Mouse (Mus musculus) lung, embryonic 16.5 days (tissue): ENCODE measurements around the gene Dpep3. TPM values are rescaled to one million over a fixed set of nuclear protein-coding genes. Genes with fewer than 3 reads are reported as not detected.
A peak's percentile ranks its signal among the peaks of the same experiment; 100 is the strongest.
"Not testable (repeated sequence)": the region's sequence is repeated elsewhere in the genome, so short reads cannot be mapped to it uniquely, and the experiment has no call there.

Experiments used
- ATAC-seq: fragments of 200-750 bp; cut with Nextera tagmentation; 2 replicates; pipeline ENCODE4 v1.8.0; 2017; ENCODE audit warnings: low read depth, mild to moderate bottlenecking, moderate library complexity
- H3K27ac ChIP-seq: fragments of 300-500 bp; sonication (generic); 2 replicates; pipeline ENCODE4 v1.5.1; 2014; ENCODE audit warnings: mild to moderate bottlenecking, control low read depth, low read length
- H3K27me3 ChIP-seq: fragments of 300-500 bp; sonication (generic); 2 replicates; pipeline ENCODE4 v1.6.1; 2014; ENCODE audit warnings: low read depth, low read length, mixed read lengths; ENCODE audit not compliant: control insufficient read depth, insufficient read depth
- H3K36me3 ChIP-seq: fragments of 300-500 bp; sonication (generic); 2 replicates; pipeline ENCODE4 v1.6.1; 2014; ENCODE audit warnings: low read length; ENCODE audit not compliant: control insufficient read depth, insufficient read depth
- H3K4me1 ChIP-seq: fragments of 300-500 bp; sonication (generic); replicated peaks from 2 replicates; pipeline ENCODE4 v1.6.1; 2014; ENCODE audit warnings: low read length, mixed read lengths; ENCODE audit not compliant: control insufficient read depth, insufficient read depth
- H3K4me2 ChIP-seq: fragments of 300-500 bp; sonication (generic); 2 replicates; pipeline ENCODE4 v1.6.1; 2014; ENCODE audit warnings: low read depth, low read length, control low read depth
- H3K4me3 ChIP-seq: fragments of 300-500 bp; sonication (generic); 2 replicates; pipeline ENCODE4 v1.5.1; 2014; ENCODE audit warnings: mild to moderate bottlenecking, low read length, control low read depth
- H3K9ac ChIP-seq: fragments of 300-500 bp; sonication (generic); 2 replicates; pipeline ENCODE4 v1.6.1; 2014; ENCODE audit warnings: low read length, control low read depth
- H3K9me3 ChIP-seq: fragments of 300-500 bp; sonication (generic); 2 replicates; pipeline ENCODE4 v1.6.1; 2016; ENCODE audit warnings: low read length; ENCODE audit not compliant: control insufficient read depth
- WGBS: fragments of 180-500 bp; shearing (Covaris S2); extraction: QIAGEN DNeasy Blood & Tissue Kit; methylation state at CpG from one replicate; pipeline ENCODE4 v1.1.7; 2014; 5-methylcytosine and 5-hydroxymethylcytosine counted together
- polyA plus RNA-seq: library from polyadenylated mRNA; unstranded; fragments of >200 nt; fragmentation: Nextera tagmentation; extraction: Ambion mirVana; gene quantifications from 2 replicates; pipeline ENCODE4 v1.2.1, GENCODE M21; 2015

Dpep3 gene
- polyA plus RNA-seq, 1 experiment from 2014 or later, result not detected

GRCm38 (mm10) chr8:105991546-105991945, 12.3 kb upstream of the Dpep3 start:
- 0 out of 2 replicates have a peak, but pooled peaks cover 6% of the 10 kb centered on the region for H3K4me1 ChIP-seq
- WGBS, result 68% methylated on average over 2 of the region's 2 CpGs
- peak overlapping the region; percentile 45 for H3K9ac ChIP-seq
- H3K27me3 ChIP-seq, result no peaks in the 10 kb centered on the region
- ATAC-seq, result peak; percentile 44
- 0 out of 2 replicates have a peak overlapping the region, but pooled peaks have one; percentile 5 for H3K4me3 ChIP-seq
- peak overlapping the region; percentile 38 for H3K4me2 ChIP-seq
- peak overlapping the region; percentile 17; the same call in 1 of the 2 replicates for H3K27ac ChIP-seq
- H3K9me3 ChIP-seq, result no peaks in the 10 kb centered on the region
- H3K36me3 ChIP-seq, result no peaks in the 10 kb centered on the region

DNA sequence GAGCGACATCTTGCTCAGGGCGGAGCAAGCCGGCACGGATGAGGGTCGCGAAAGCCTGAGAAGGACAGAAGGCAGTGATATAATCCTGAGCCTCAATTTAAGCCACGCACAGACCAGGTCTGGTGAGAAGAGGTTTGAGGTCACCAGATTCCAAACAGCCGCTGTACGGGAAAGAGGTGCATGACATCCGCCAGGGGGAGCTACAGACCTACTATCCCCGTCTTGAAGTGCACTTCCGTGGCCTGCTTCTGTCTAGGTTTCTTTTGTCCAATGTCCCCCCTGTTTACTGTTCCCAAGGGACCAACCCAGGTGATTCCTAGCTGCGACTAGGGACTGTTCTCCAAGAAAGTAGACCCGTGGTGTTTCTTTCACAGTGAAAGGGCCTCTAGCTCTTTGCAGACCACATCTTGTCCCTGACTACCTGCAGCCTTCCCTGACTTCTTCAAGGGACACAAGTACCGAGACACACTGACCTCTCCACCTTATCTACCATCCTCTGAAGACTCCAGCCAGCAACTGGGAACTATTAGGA, 11.7 kb upstream of the Dpep3 start, which contains the start of gene Dus2:
Gene Dus2, plus strand, starts transcription at position 482 of the 532 bp plus-strand sequence.
- H3K9ac ChIP-seq, result peak within 1 kb of the TSS; percentile 50
- 0 out of 2 replicates have a peak within 1 kb of the TSS, but pooled peaks have one; percentile 5 for H3K4me3 ChIP-seq
- WGBS, result 7% methylated on average over 15 of the region's 15 CpGs
- H3K4me2 ChIP-seq, result peak within 1 kb of the TSS; percentile 38
- 0 out of 2 replicates have a peak, but pooled peaks cover 6% of the 10 kb centered on the region for H3K4me1 ChIP-seq
- no peaks in the 10 kb centered on the region for H3K27me3 ChIP-seq
- H3K9me3 ChIP-seq, result no peaks in the 10 kb centered on the region
- H3K27ac ChIP-seq, result peak within 1 kb of the TSS; percentile 17; the same call in 1 of the 2 replicates
- H3K36me3 ChIP-seq, result no peaks in the 10 kb centered on the region
- peak; percentile 89 for ATAC-seq

- 83% methylated on average over 11 of the region's 11 CpGs for WGBS
Measured at GRCm38 (mm10) chr8:105988546-105988945, 9.3 kb upstream of the Dpep3 start.

DNA sequence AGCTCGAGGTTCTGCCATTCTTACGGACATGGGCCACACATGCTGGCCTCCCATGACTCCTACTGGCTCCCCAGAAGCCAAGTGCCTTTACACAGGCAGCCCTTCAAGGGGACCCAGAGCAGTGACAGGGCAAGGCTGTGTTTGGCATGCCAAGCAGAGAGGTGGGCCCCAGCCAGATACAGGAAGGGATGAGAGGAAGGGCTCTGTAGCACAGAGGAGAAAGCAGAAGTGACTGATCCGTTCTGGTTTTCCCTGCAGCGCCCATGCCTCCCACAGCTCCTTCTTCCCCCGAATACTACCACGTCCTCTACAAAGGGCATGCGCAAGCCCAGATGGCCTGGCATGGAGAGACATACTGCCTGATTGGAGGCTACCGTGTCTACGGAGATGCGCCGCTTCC, 4.2 kb upstream of the Dpep3 start:
- not testable (repeated sequence) for H3K9ac ChIP-seq, H3K36me3 ChIP-seq, H3K4me1 ChIP-seq, H3K27ac ChIP-seq, ATAC-seq, H3K4me2 ChIP-seq, H3K4me3 ChIP-seq, H3K27me3 ChIP-seq, H3K9me3 ChIP-seq
- 70% methylated on average over 9 of the region's 11 CpGs for WGBS

More at GRCm38 (mm10) chr8:105988546-105988945, 9.3 kb upstream of the Dpep3 start:
- Histone ChIP-seq H3K4me1 (0 out of 2 replicates have a peak, but pooled peaks cover 6% of the 10 kb centered on the region), H3K9ac (no peak overlapping the region), H3K4me2 (no peak overlapping the region), H3K27ac (no peak overlapping the region), H3K4me3 (no peak overlapping the region), H3K9me3 (no peaks in the 10 kb centered on the region), H3K36me3 (no peaks in the 10 kb centered on the region), H3K27me3 (no peaks in the 10 kb centered on the region)
- ATAC-seq, result no peak

DNA sequence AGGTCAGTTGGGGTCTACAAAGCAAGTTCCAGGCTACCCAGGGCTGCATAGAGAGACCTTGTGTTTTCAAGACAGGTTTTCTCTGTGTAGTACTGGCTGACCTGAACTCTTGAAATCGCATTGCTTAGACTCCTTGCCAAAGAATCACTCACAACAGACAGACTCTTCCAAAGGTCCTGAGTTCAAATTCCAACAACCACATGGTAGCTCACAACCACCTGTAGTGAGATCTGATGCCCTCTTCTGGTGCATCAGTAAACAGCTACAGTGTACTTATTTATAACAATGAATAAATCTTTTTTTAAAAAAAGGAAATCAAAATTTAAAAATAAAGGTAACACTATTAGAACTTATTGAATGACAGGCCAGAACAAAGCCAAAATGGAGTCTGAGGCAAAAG, 1.9 kb upstream of the Dpep3 start:
- Histone ChIP-seq H3K4me2 (no peak overlapping the region), H3K4me3 (no peak overlapping the region), H3K9ac (no peak overlapping the region), H3K4me1 (no peaks in the 10 kb centered on the region), H3K36me3 (no peaks in the 10 kb centered on the region), H3K27me3 (no peaks in the 10 kb centered on the region), H3K9me3 (no peaks in the 10 kb centered on the region), H3K27ac (no peak overlapping the region)
- ATAC-seq, result no peak
- 81% methylated on average over 1 of the region's 1 CpGs for WGBS

- H3K4me1 ChIP-seq, result no peaks in the 10 kb centered on the region
- no peak overlapping the region for H3K27ac ChIP-seq
- 65% methylated on average over 7 of the region's 7 CpGs for WGBS
- no peak overlapping the region for H3K9ac ChIP-seq
- H3K4me2 ChIP-seq, result no peak overlapping the region
- H3K9me3 ChIP-seq, result no peaks in the 10 kb centered on the region
- no peaks in the 10 kb centered on the region for H3K27me3 ChIP-seq
- H3K4me3 ChIP-seq, result no peak overlapping the region
- H3K36me3 ChIP-seq, result no peaks in the 10 kb centered on the region
- no peak for ATAC-seq
Measured at GRCm38 (mm10) chr8:105975363-105975762, 3.9 kb downstream of the Dpep3 start.

- Histone ChIP-seq H3K4me2 (no peak overlapping the region), H3K27ac (no peak overlapping the region), H3K9me3 (no peaks in the 10 kb centered on the region), H3K4me3 (no peak overlapping the region), H3K4me1 (peaks cover 13% of the 10 kb centered on the region), H3K27me3 (no peaks in the 10 kb centered on the region), H3K9ac (no peak overlapping the region), H3K36me3 (no peaks in the 10 kb centered on the region)
- no peak for ATAC-seq
- WGBS, result 73% methylated on average over 8 of the region's 8 CpGs
Measured at GRCm38 (mm10) chr8:105971019-105971720, 8.1 kb downstream of the Dpep3 start.

- 59% methylated on average over 1 of the region's 1 CpGs for WGBS
- H3K9ac ChIP-seq, result no peak overlapping the region
- no peak overlapping the region for H3K27ac ChIP-seq
- H3K4me2 ChIP-seq, result no peak overlapping the region
- no peak overlapping the region for H3K4me3 ChIP-seq
- peaks cover 21% of the 10 kb centered on the region for H3K4me1 ChIP-seq
- no peaks in the 10 kb centered on the region for H3K36me3 ChIP-seq
- H3K9me3 ChIP-seq, result no peaks in the 10 kb centered on the region
- no peaks in the 10 kb centered on the region for H3K27me3 ChIP-seq
- no peak for ATAC-seq
Measured at GRCm38 (mm10) chr8:105969367-105969766, 9.9 kb downstream of the Dpep3 start.

DNA sequence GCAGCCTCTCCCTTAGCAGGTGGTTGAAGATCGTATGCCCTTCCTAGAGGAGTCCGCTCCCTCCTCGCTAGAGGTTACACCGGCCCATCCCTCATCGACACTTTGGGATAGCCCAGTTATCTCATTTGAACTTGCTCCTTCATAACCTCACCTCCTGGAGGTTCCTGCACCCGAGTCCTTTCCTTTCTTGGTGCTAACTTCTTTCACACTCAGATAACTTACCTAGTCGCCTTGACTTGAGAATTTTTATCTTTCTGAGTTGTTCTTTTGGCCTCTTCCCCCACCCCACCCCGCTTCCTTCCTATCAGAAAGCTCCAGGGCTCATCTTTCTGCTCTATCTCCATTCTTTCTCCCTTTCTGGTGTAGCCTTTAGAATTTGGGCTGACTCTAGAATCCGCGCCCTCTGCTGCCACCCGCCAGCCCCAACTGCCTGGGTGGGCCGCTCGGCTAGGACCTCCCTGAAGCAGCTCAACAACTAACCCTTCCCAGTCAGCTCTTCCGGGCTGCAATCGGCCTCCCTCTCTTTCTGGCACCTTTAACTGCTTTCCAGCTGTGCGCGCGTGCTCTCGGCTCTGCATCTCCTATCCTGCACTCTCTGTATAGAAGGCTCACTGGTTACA, 12.4 kb downstream of the Dpep3 start:
- peak; percentile 72 for ATAC-seq
- H3K9ac ChIP-seq, result peak overlapping the region; percentile 21

More for the DNA sequence above, 12.4 kb downstream of the Dpep3 start:
- Histone ChIP-seq H3K27ac (peak overlapping the region; percentile 41), H3K4me2 (peak overlapping the region; percentile 60), H3K9me3 (no peaks in the 10 kb centered on the region), H3K27me3 (no peaks in the 10 kb centered on the region), H3K4me3 (peak overlapping the region; percentile 91), H3K36me3 (no peaks in the 10 kb centered on the region), H3K4me1 (peaks cover 28% of the 10 kb centered on the region)
- 7% methylated on average over 19 of the region's 19 CpGs for WGBS
